Mouse (Mus musculus): ENCODE results near the gene Iqcf1. TPM values are rescaled to one million over a fixed set of nuclear protein-coding genes. Genes with fewer than 3 reads are reported as not detected.

Iqcf1 gene
- total RNA-seq, 2 experiments from 2014 or later, result not detected

Other genes starting within 250 kb of the Iqcf1 start
- gene Poc1a, start 218.9 kb upstream of the Iqcf1 start, total RNA-seq (2015; ENCODE audit: low replicate concordance), result 28.1 and 28.9 TPM in 2 replicates
- gene Poc1a, start 218.9 kb upstream of the Iqcf1 start, total RNA-seq (2017; ENCODE audit: low replicate concordance), result 12.7 and 19.5 TPM in 2 replicates
- gene Dusp7, start 131.3 kb upstream of the Iqcf1 start, total RNA-seq (2015; ENCODE audit: low replicate concordance), result 13.3 and 19.3 TPM in 2 replicates
- 2.7 and 3.9 TPM in 2 replicates for gene Dusp7, start 131.3 kb upstream of the Iqcf1 start, total RNA-seq (2017; ENCODE audit: low replicate concordance)
- 733 and 902 TPM in 2 replicates for gene Rpl29, start 70.5 kb upstream of the Iqcf1 start, total RNA-seq (2015; ENCODE audit: low replicate concordance)
- gene Rpl29, start 70.5 kb upstream of the Iqcf1 start, total RNA-seq (2017; ENCODE audit: low replicate concordance), result 361 and 381 TPM in 2 replicates
- gene Acy1, start 61.6 kb upstream of the Iqcf1 start, total RNA-seq (2015; ENCODE audit: low replicate concordance), result 2.9 TPM in 1 of 2 replicates, not detected in the other
- 0.30 and 0.39 TPM in 2 replicates for gene Acy1, start 61.6 kb upstream of the Iqcf1 start, total RNA-seq (2017; ENCODE audit: low replicate concordance)
- gene Abhd14b, start 52.5 kb upstream of the Iqcf1 start, total RNA-seq (2015; ENCODE audit: low replicate concordance), result 1.3 TPM in 1 of 2 replicates, not detected in the other
- gene Abhd14b, start 52.5 kb upstream of the Iqcf1 start, total RNA-seq (2017; ENCODE audit: low replicate concordance), result 0.91 TPM in 1 of 2 replicates, not detected in the other
- gene Abhd14a, start 52.3 kb upstream of the Iqcf1 start, total RNA-seq (2015; ENCODE audit: low replicate concordance), result 3.2 and 3.4 TPM in 2 replicates
- 0.77 and 2.0 TPM in 2 replicates for gene Abhd14a, start 52.3 kb upstream of the Iqcf1 start, total RNA-seq (2017; ENCODE audit: low replicate concordance)
- gene Pcbp4, start 46.7 kb upstream of the Iqcf1 start, total RNA-seq (2015; ENCODE audit: low replicate concordance), result 9.2 TPM in 1 of 2 replicates, not detected in the other
- not detected in 2 replicates for gene Pcbp4, start 46.7 kb upstream of the Iqcf1 start, total RNA-seq (2017; ENCODE audit: low replicate concordance)
- not detected in 2 replicates for gene Gpr62, start 34.0 kb upstream of the Iqcf1 start, total RNA-seq (2015; ENCODE audit: low replicate concordance)
- gene Gpr62, start 34.0 kb upstream of the Iqcf1 start, total RNA-seq (2017; ENCODE audit: low replicate concordance), result not detected in 2 replicates
- gene Rrp9, start 24.0 kb upstream of the Iqcf1 start, total RNA-seq (2015; ENCODE audit: low replicate concordance), result not detected in 2 replicates
- 1.3 and 3.9 TPM in 2 replicates for gene Rrp9, start 24.0 kb upstream of the Iqcf1 start, total RNA-seq (2017; ENCODE audit: low replicate concordance)
- 3.2 and 4.2 TPM in 2 replicates for gene Parp3, start 23.0 kb upstream of the Iqcf1 start, total RNA-seq (2015; ENCODE audit: low replicate concordance)
- gene Parp3, start 23.0 kb upstream of the Iqcf1 start, total RNA-seq (2017; ENCODE audit: low replicate concordance), result 2.3 and 3.3 TPM in 2 replicates
- not detected in 2 replicates for gene Iqcf5, start 14.6 kb downstream of the Iqcf1 start, total RNA-seq (2015; ENCODE audit: low replicate concordance)
- not detected in 2 replicates for gene Iqcf5, start 14.6 kb downstream of the Iqcf1 start, total RNA-seq (2017; ENCODE audit: low replicate concordance)
- not detected in 2 replicates for gene Iqcf3, start 61.7 kb downstream of the Iqcf1 start, total RNA-seq (2015; ENCODE audit: low replicate concordance)
- gene Iqcf3, start 61.7 kb downstream of the Iqcf1 start, total RNA-seq (2017; ENCODE audit: low replicate concordance), result not detected in 2 replicates
- not detected in 2 replicates for gene Iqcf4, start 71.0 kb downstream of the Iqcf1 start, total RNA-seq (2015; ENCODE audit: low replicate concordance)
- gene Iqcf4, start 71.0 kb downstream of the Iqcf1 start, total RNA-seq (2017; ENCODE audit: low replicate concordance), result not detected in 2 replicates
- not detected in 2 replicates for gene Iqcf6, start 126.6 kb downstream of the Iqcf1 start, total RNA-seq (2015; ENCODE audit: low replicate concordance)
- not detected in 2 replicates for gene Iqcf6, start 126.6 kb downstream of the Iqcf1 start, total RNA-seq (2017; ENCODE audit: low replicate concordance)
- gene Grm2, start 156.1 kb downstream of the Iqcf1 start, total RNA-seq (2015; ENCODE audit: low replicate concordance), result not detected in 2 replicates
- not detected in 2 replicates for gene Grm2, start 156.1 kb downstream of the Iqcf1 start, total RNA-seq (2017; ENCODE audit: low replicate concordance)
- 5.0 and 12.2 TPM in 2 replicates for gene Tex264, start 186.0 kb downstream of the Iqcf1 start, total RNA-seq (2015; ENCODE audit: low replicate concordance)
- 1.8 and 23.2 TPM in 2 replicates for gene Tex264, start 186.0 kb downstream of the Iqcf1 start, total RNA-seq (2017; ENCODE audit: low replicate concordance)

Measured in erythroid progenitor cell, adult 5-6 weeks (primary cell).